Mouse (Mus musculus) CH12.LX (cell line): ENCODE measurements around the gene Hspa5. TPM values are rescaled to one million over a fixed set of nuclear protein-coding genes. Genes with fewer than 3 reads are reported as not detected.

Experiments
- DNase-seq: peaks from one replicate; pipeline ENCODE4 v3.0.0-alpha.2; 2013; ENCODE audit errors: extremely low read depth
- H3K27ac ChIP-seq: 2 replicates; pipeline ENCODE4 v1.5.1; 2012; ENCODE audit warnings: low read depth, mild to moderate bottlenecking, control low read depth, moderate library complexity; ENCODE audit not compliant: insufficient read depth
- H3K27me3 ChIP-seq: replicated peaks from 2 replicates; pipeline ENCODE3; 2012; ENCODE audit warnings: inconsistent platforms
- H3K36me3 ChIP-seq, 2 experiments: replicated peaks in 1 of 2; 2 replicates each; pipeline versions ENCODE3 to v1.6.1; 2012; ENCODE audit warnings: inconsistent platforms in 1 of 2, low read length in 1 of 2, mild to moderate bottlenecking in 1 of 2, mixed read lengths in 1 of 2, moderate library complexity in 1 of 2; ENCODE audit not compliant: control insufficient read depth in 1 of 2, insufficient read depth in 1 of 2
- H3K4me1 ChIP-seq, 2 experiments: 2 replicates each; pipeline ENCODE4 v1.6.1; 2012; ENCODE audit warnings: inconsistent platforms in 1 of 2, moderate library complexity in 1 of 2; ENCODE audit not compliant: insufficient read depth in 2 of 2, control insufficient read depth in 1 of 2
- H3K4me2 ChIP-seq: 2 replicates; pipeline ENCODE4 v1.6.1; 2012; ENCODE audit warnings: low read depth, mild to moderate bottlenecking, control low read depth; ENCODE audit not compliant: poor library complexity, insufficient read depth, severe bottlenecking
- H3K4me3 ChIP-seq, 3 experiments: fragments of 150-350 bp in 1 of 3; sonication (generic) in 1 of 3; replicated peaks in 1 of 3; 2 replicates each; pipeline versions ENCODE3 to v1.5.1; 2011 to 2012; ENCODE audit warnings: low read depth in 2 of 3, low read length in 2 of 3, mild to moderate bottlenecking in 2 of 3, moderate library complexity in 2 of 3, control low read depth in 1 of 3, improper control_type of control experiment in 1 of 3, inconsistent platforms in 1 of 3, mixed read lengths in 1 of 3; ENCODE audit not compliant: poor library complexity in 1 of 3
- H3K79me2 ChIP-seq: replicated peaks from 2 replicates; pipeline ENCODE4 v1.6.1; 2012; ENCODE audit warnings: mild to moderate bottlenecking, moderate library complexity; ENCODE audit not compliant: control insufficient read depth, poor library complexity, insufficient read depth, severe bottlenecking; ENCODE audit errors: extremely low read depth
- H3K9ac ChIP-seq: 2 replicates; pipeline ENCODE4 v1.6.1; 2012; ENCODE audit warnings: low read depth, mild to moderate bottlenecking, control low read depth, moderate library complexity; ENCODE audit not compliant: insufficient read depth
- H3K9me3 ChIP-seq: replicated peaks from 2 replicates; pipeline ENCODE3; 2012; ENCODE audit warnings: low read length, inconsistent platforms, mixed read lengths
- CHD2 ChIP-seq: IDR thresholded peaks from 2 replicates; pipeline ENCODE4 v1.6.1; 2011; ENCODE audit warnings: low read length, improper control_type of control experiment
- CTCF ChIP-seq, 2 experiments: IDR thresholded peaks in 1 of 2; conservative IDR thresholded peaks in 1 of 2; 2 replicates each; pipeline ENCODE4 v1.5.1; 2011 to 2012; ENCODE audit warnings: low read depth in 2 of 2, low read length in 2 of 2, improper control_type of control experiment in 1 of 2, inconsistent platforms in 1 of 2, mild to moderate bottlenecking in 1 of 2, moderate library complexity in 1 of 2
- ELF1 ChIP-seq: IDR thresholded peaks from 2 replicates; pipeline ENCODE4 v1.6.1; 2014; ENCODE audit warnings: low read depth, mild to moderate bottlenecking, inconsistent platforms, low read length, improper control_type of control experiment
- EP300 ChIP-seq: IDR thresholded peaks from 2 replicates; pipeline ENCODE4 v1.6.1; 2011; ENCODE audit warnings: low read length, improper control_type of control experiment
- GABPA ChIP-seq: IDR thresholded peaks from 2 replicates; pipeline ENCODE4 v1.6.1; 2012; ENCODE audit warnings: low read depth, low read length, improper control_type of control experiment, inconsistent platforms; ENCODE audit not compliant: insufficient replicate concordance
- IRF4 ChIP-seq: IDR thresholded peaks from 2 replicates; pipeline ENCODE4 v1.6.1; 2014; ENCODE audit warnings: low read depth, mild to moderate bottlenecking, inconsistent platforms, low read length, improper control_type of control experiment
- JUND ChIP-seq: conservative IDR thresholded peaks from 2 replicates; pipeline ENCODE4 v1.6.1; 2011; ENCODE audit warnings: low read depth, low read length, improper control_type of control experiment
- KAT2A ChIP-seq: IDR thresholded peaks from 2 replicates; pipeline ENCODE4 v1.6.1; 2012; ENCODE audit warnings: low read length, improper control_type of control experiment, inconsistent platforms; ENCODE audit not compliant: insufficient replicate concordance
- MAZ ChIP-seq: IDR thresholded peaks from 2 replicates; pipeline ENCODE4 v1.6.1; 2012; ENCODE audit warnings: low read depth, mild to moderate bottlenecking, inconsistent platforms, low read length, improper control_type of control experiment, moderate library complexity
- MXI1 ChIP-seq: IDR thresholded peaks from 2 replicates; pipeline ENCODE4 v1.6.1; 2011; ENCODE audit warnings: mild to moderate bottlenecking, low read depth, low read length, improper control_type of control experiment
- PAX5 ChIP-seq: IDR thresholded peaks from 2 replicates; pipeline ENCODE4 v1.6.1; 2012; ENCODE audit warnings: low read length, inconsistent platforms, mixed read lengths
- POLR2A ChIP-seq: IDR thresholded peaks from 2 replicates; pipeline ENCODE4 v1.6.1; 2011; ENCODE audit warnings: low read depth, mild to moderate bottlenecking, improper control_type of control experiment, low read length
- RCOR1 ChIP-seq: conservative IDR thresholded peaks from 2 replicates; pipeline ENCODE4 v1.6.1; 2012; ENCODE audit warnings: low read depth, mild to moderate bottlenecking, inconsistent platforms, low read length, improper control_type of control experiment
- SMC3 ChIP-seq: IDR thresholded peaks from 2 replicates; pipeline ENCODE4 v1.6.1; 2011; ENCODE audit warnings: low read depth, low read length, improper control_type of control experiment
- TCF12 ChIP-seq: IDR thresholded peaks from 2 replicates; pipeline ENCODE4 v1.6.1; 2014; ENCODE audit warnings: low read depth, mild to moderate bottlenecking, inconsistent platforms, low read length, improper control_type of control experiment
- UBTF ChIP-seq: IDR thresholded peaks from 2 replicates; pipeline ENCODE4 v1.6.1; 2012; ENCODE audit warnings: low read depth, mild to moderate bottlenecking, inconsistent platforms, low read length, improper control_type of control experiment, moderate library complexity
- USF1 ChIP-seq: IDR thresholded peaks from 2 replicates; pipeline ENCODE4 v1.6.1; 2014; ENCODE audit warnings: low read depth, mild to moderate bottlenecking, inconsistent platforms, low read length, improper control_type of control experiment
- ZKSCAN1 ChIP-seq: IDR thresholded peaks from 2 replicates; pipeline ENCODE4 v1.6.1; 2012; ENCODE audit warnings: low read depth, inconsistent platforms, low read length, improper control_type of control experiment, borderline replicate concordance
- ZMIZ1 ChIP-seq: IDR thresholded peaks from 2 replicates; pipeline ENCODE4 v1.6.1; 2012; ENCODE audit warnings: low read depth, mild to moderate bottlenecking, inconsistent platforms, low read length, improper control_type of control experiment
- ZNF384 ChIP-seq: IDR thresholded peaks from 2 replicates; pipeline ENCODE4 v1.6.1; 2012; ENCODE audit warnings: low read depth, low read length, improper control_type of control experiment, inconsistent platforms
- dilution Hi-C: fragments of 300-500 bp; cut with MboI; formaldehyde crosslinking; loops from 2 replicates; pipeline ENCODE4 v1.14.3; 2020; ENCODE audit warnings: low sequenced_read_pairs; ENCODE audit not compliant: extremely low pct_unique_long_range_greater_than_20kb, extremely low pct_ligation_motif_present
- in situ Hi-C: fragments of 300-500 bp; cut with MboI; formaldehyde crosslinking; loops from 3 replicates; pipeline ENCODE4 v1.14.3; 2019; ENCODE audit warnings: low sequenced_read_pairs, low pct_ligation_motif_present, low pct_unique_long_range_greater_than_20kb, mixed read lengths
- polyA plus RNA-seq: library from polyadenylated mRNA; unstranded; fragments of >175 nt; gene quantifications from 2 replicates; pipeline ENCODE4 v1.2.1, GENCODE M21; 2012; ENCODE audit warnings: low read depth; ENCODE audit not compliant: insufficient read length
- total RNA-seq, 2 experiments: library from RNA; depleted of rRNA; stranded (reverse); fragments of 300-350 nt in 1 of 2; fragments of >200 nt in 1 of 2; gene quantifications; 2 replicates each; pipeline ENCODE4 v1.2.3; 2012 to 2014

Hspa5 gene
- total and polyA plus RNA-seq, 3 experiments, result 791 to 1,168 (median 866) TPM

- Histone ChIP-seq H3K4me3 (no peak overlapping the region), H3K9me3 (no peaks in the 10 kb centered on the region), H3K9ac (no peak overlapping the region), H3K4me1 (peaks cover 0 to 23% of the 10 kb centered on the region in 2 experiments; a peak in 2 of 4 replicates), H3K27me3 (no peaks in the 10 kb centered on the region), H3K79me2 (peaks cover 48% of the 10 kb centered on the region), H3K36me3 (peaks cover 2 to 38% of the 10 kb centered on the region in 2 experiments), H3K27ac (no peak overlapping the region), H3K4me2 (no peak overlapping the region)
- dilution Hi-C loops (no loop called here), in situ Hi-C loops (no loop called here)
- TF ChIP-seq MXI1 (no peak), GABPA (no peak), ZKSCAN1 (no peak), JUND (no peak), CTCF (conservative IDR thresholded peaks at IDR 0.05 in 1 of 2, IDR thresholded peaks at IDR 0.05 in 1 of 2; ENCODE audit: low read depth in 2 of 2, low read length in 2 of 2) (no peak), POLR2A (no peak), PAX5 (no peak), TCF12 (no peak), EP300 (no peak), ZMIZ1 (no peak), USF1 (no peak), UBTF (no peak), ELF1 (no peak), MAZ (no peak), ZNF384 (no peak)
- DNase-seq, result no peak
Observed at GRCm38 (mm10) chr2:34748479-34748878, 23.3 kb upstream of the Hspa5 start.

- no peaks in the 10 kb centered on the region for H3K27me3 ChIP-seq
- H3K36me3 ChIP-seq, result peaks cover 0 to 31% of the 10 kb centered on the region in 2 experiments
- peaks cover 0 to 27% of the 10 kb centered on the region in 2 experiments; a peak in 2 of 4 replicates for H3K4me1 ChIP-seq
- H3K79me2 ChIP-seq, result peaks cover 51% of the 10 kb centered on the region
- H3K4me3 ChIP-seq, result no peak overlapping the region
- no peak for DNase-seq
- TF ChIP-seq MXI1 (no peak), CHD2 (no peak), RCOR1 (no peak), MAZ (no peak), SMC3 (no peak), KAT2A (no peak), IRF4 (no peak)
- H3K27ac ChIP-seq, result no peak overlapping the region
- H3K9ac ChIP-seq, result no peak overlapping the region
- in situ Hi-C loops (no loop called here), dilution Hi-C loops (no loop called here)
- no peak overlapping the region for H3K4me2 ChIP-seq
- H3K9me3 ChIP-seq, result no peaks in the 10 kb centered on the region
Observed at GRCm38 (mm10) chr2:34750245-34750644, 21.5 kb upstream of the Hspa5 start.
